Mouse (Mus musculus) forebrain, embryonic 14.5 days (tissue): ENCODE measurements around the gene Hpdl. TPM values are rescaled to one million over a fixed set of nuclear protein-coding genes. Genes with fewer than 3 reads are reported as not detected.

Experiments
- ATAC-seq: fragments of 200-750 bp; cut with Nextera tagmentation; 2 replicates; pipeline ENCODE4 v1.8.0; 2017; ENCODE audit warnings: mild to moderate bottlenecking, moderate library complexity
- DNase-seq: peaks from one replicate; pipeline ENCODE4 v3.0.0-alpha.2; 2015; ENCODE audit warnings: low spot score
- H3K27ac ChIP-seq: fragments of 300-500 bp; sonication (generic); 2 replicates; pipeline ENCODE4 v1.5.1; 2014; ENCODE audit warnings: low read depth, mild to moderate bottlenecking, control low read depth, low read length, moderate library complexity
- H3K27me3 ChIP-seq: fragments of 300-500 bp; sonication (generic); replicated peaks from 2 replicates; pipeline ENCODE4 v1.6.1; 2014; ENCODE audit warnings: low read length, control low read depth, mixed read lengths; ENCODE audit not compliant: control insufficient read depth, insufficient read depth
- H3K36me3 ChIP-seq: fragments of 300-500 bp; sonication (generic); 2 replicates; pipeline ENCODE4 v1.6.1; 2014; ENCODE audit warnings: low read length, control low read depth; ENCODE audit not compliant: control insufficient read depth, insufficient read depth
- H3K4me1 ChIP-seq: fragments of 300-500 bp; sonication (generic); 2 replicates; pipeline ENCODE4 v1.6.1; 2014; ENCODE audit warnings: antibody characterized with exemption, low read length, control low read depth; ENCODE audit not compliant: control insufficient read depth, insufficient read depth
- H3K4me2 ChIP-seq: fragments of 300-500 bp; sonication (generic); 2 replicates; pipeline ENCODE4 v1.6.1; 2014; ENCODE audit warnings: mild to moderate bottlenecking, control low read depth, low read length
- H3K4me3 ChIP-seq: fragments of 300-500 bp; sonication (generic); 2 replicates; pipeline ENCODE4 v1.5.1; 2014; ENCODE audit warnings: low read depth, low read length, control low read depth
- H3K9ac ChIP-seq: fragments of 300-500 bp; sonication (generic); 2 replicates; pipeline ENCODE4 v1.6.1; 2014; ENCODE audit warnings: mild to moderate bottlenecking, low read length, control low read depth, moderate library complexity
- H3K9me3 ChIP-seq: fragments of 300-500 bp; sonication (generic); replicated peaks from 2 replicates; pipeline ENCODE4 v1.6.1; 2016; ENCODE audit warnings: low read length, control low read depth, mixed read lengths; ENCODE audit not compliant: control insufficient read depth
- WGBS: fragments of 180-500 bp; shearing (Covaris S2); extraction: QIAGEN DNeasy Blood & Tissue Kit; methylation state at CpG from one replicate; pipeline ENCODE4 v1.1.7; 2014; 5-methylcytosine and 5-hydroxymethylcytosine counted together
- polyA plus RNA-seq: library from polyadenylated mRNA; unstranded; fragments of >200 nt; fragmentation: Nextera tagmentation; extraction: Ambion mirVana; gene quantifications from 2 replicates; pipeline ENCODE4 v1.2.1, GENCODE M21; 2014

Hpdl gene
- polyA plus RNA-seq, 1 experiment from 2014 or later = 0.77 TPM

- no peak overlapping the region for H3K4me3 ChIP-seq
- no peak overlapping the region for H3K9ac ChIP-seq
- ATAC-seq (peak; percentile 75), DNase-seq (peak; percentile 94)
- no peak overlapping the region for H3K4me2 ChIP-seq
- H3K4me1 ChIP-seq = no peaks in the 10 kb centered on the region
- no peaks in the 10 kb centered on the region for H3K27me3 ChIP-seq
- H3K27ac ChIP-seq = no peak overlapping the region
- no peaks in the 10 kb centered on the region for H3K36me3 ChIP-seq
- no peaks in the 10 kb centered on the region for H3K9me3 ChIP-seq
- 14% methylated on average over 3 of the region's 3 CpGs for WGBS
Measured at GRCm38 (mm10) chr4:116788956-116789355, 32.6 kb downstream of the Hpdl start.

GRCm38 (mm10) chr4:116787985-116788760 lies 33.3 kb downstream of the Hpdl start:
- Histone ChIP-seq H3K27me3 (no peaks in the 10 kb centered on the region), H3K4me2 (no peak overlapping the region), H3K27ac (no peak overlapping the region), H3K4me3 (no peak overlapping the region), H3K9ac (no peak overlapping the region), H3K4me1 (no peaks in the 10 kb centered on the region), H3K9me3 (no peaks in the 10 kb centered on the region), H3K36me3 (no peaks in the 10 kb centered on the region)
- no peak for ATAC-seq
- no peak for DNase-seq
- 38% methylated on average over 7 of the region's 7 CpGs for WGBS

- WGBS = 100% methylated on average over 1 of the region's 1 CpGs
- Histone ChIP-seq H3K27me3 (no peaks in the 10 kb centered on the region), H3K4me3 (no peak overlapping the region), H3K9me3 (no peaks in the 10 kb centered on the region), H3K4me1 (no peaks in the 10 kb centered on the region), H3K27ac (no peak overlapping the region), H3K4me2 (no peak overlapping the region), H3K36me3 (no peaks in the 10 kb centered on the region), H3K9ac (no peak overlapping the region)
- DNase-seq (no peak), ATAC-seq (no peak)
Measured at GRCm38 (mm10) chr4:116786587-116786986, 34.9 kb downstream of the Hpdl start.

GRCm38 (mm10) chr4:116782171-116782570 lies 39.3 kb downstream of the Hpdl start:
- H3K9ac ChIP-seq = no peak overlapping the region
- DNase-seq = no peak
- 8% methylated on average over 8 of the region's 8 CpGs for WGBS
- no peaks in the 10 kb centered on the region for H3K27me3 ChIP-seq
- H3K36me3 ChIP-seq = no peaks in the 10 kb centered on the region
- H3K27ac ChIP-seq = no peak overlapping the region
- no peak overlapping the region for H3K4me2 ChIP-seq
- H3K9me3 ChIP-seq = no peaks in the 10 kb centered on the region
- no peak for ATAC-seq
- no peaks in the 10 kb centered on the region for H3K4me1 ChIP-seq
- H3K4me3 ChIP-seq = no peak overlapping the region

DNA sequence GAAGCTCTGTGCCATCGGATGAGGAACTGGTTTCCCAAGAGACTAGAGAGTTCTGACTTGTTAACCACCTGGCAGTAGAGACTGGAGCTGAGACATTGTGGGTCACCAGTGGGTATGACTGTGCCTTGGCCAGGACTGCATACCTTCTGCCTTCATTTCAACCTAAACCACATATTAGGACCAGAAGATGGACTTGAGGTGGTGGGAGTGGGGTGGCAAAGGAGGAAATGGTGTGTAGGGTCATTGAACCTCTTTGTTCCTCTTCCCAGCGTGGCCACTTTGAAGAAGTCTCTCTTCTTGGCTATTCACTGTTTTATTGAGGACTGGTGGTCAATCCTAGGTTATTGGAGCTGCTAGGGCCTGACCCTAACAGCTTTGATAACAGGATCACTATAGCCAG lies 40.1 kb downstream of the Hpdl start:
- Histone ChIP-seq H3K36me3 (no peaks in the 10 kb centered on the region), H3K9ac (no peak overlapping the region), H3K4me3 (no peak overlapping the region), H3K4me2 (no peak overlapping the region), H3K4me1 (no peaks in the 10 kb centered on the region), H3K27ac (no peak overlapping the region), H3K9me3 (no peaks in the 10 kb centered on the region), H3K27me3 (no peaks in the 10 kb centered on the region)
- no peak for DNase-seq
- 53% methylated on average over 2 of the region's 2 CpGs for WGBS
- ATAC-seq = no peak

- no peaks in the 10 kb centered on the region for H3K27me3 ChIP-seq
- no peak overlapping the region for H3K9ac ChIP-seq
- ATAC-seq (no peak), DNase-seq (no peak)
- H3K27ac ChIP-seq = no peak overlapping the region
- no peaks in the 10 kb centered on the region for H3K36me3 ChIP-seq
- no peaks in the 10 kb centered on the region for H3K4me1 ChIP-seq
- no peak overlapping the region for H3K4me3 ChIP-seq
- WGBS = 79% methylated on average over 2 of the region's 2 CpGs
- H3K9me3 ChIP-seq = no peaks in the 10 kb centered on the region
- no peak overlapping the region for H3K4me2 ChIP-seq
Measured at GRCm38 (mm10) chr4:116780541-116780940, 41.0 kb downstream of the Hpdl start.

GRCm38 (mm10) chr4:116777079-116777478 lies 44.4 kb downstream of the Hpdl start:
- WGBS = 95% methylated on average over 3 of the region's 3 CpGs

DNA sequence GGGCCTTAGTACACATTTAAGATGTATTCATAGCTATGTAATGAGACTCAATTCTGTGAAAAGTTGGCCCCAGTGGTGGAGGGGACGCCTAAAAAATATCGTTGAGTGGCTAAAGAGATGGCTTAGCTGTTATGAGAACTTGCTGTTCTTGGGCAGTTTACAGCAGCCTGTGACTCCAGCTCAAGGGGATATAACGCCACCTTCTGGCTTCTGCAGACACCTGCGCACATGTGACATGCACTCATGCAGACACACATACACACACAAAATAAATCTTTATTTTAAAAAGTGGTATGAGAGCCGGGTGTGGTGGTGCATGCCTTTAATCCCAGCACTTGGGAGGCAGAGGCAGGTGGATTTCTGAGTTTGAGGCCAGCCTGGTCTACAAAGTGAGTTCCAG lies 45.1 kb downstream of the Hpdl start:
- H3K4me3 ChIP-seq = no peak overlapping the region
- 88% methylated on average over 5 of the region's 5 CpGs for WGBS

More at GRCm38 (mm10) chr4:116777079-116777478, 44.4 kb downstream of the Hpdl start:
- Histone ChIP-seq H3K4me3 (no peak overlapping the region), H3K27ac (no peak overlapping the region), H3K4me2 (no peak overlapping the region), H3K9ac (no peak overlapping the region), H3K36me3 (no peaks in the 10 kb centered on the region), H3K4me1 (no peaks in the 10 kb centered on the region), H3K27me3 (no peaks in the 10 kb centered on the region), H3K9me3 (no peaks in the 10 kb centered on the region)
- ATAC-seq (no peak), DNase-seq (no peak)

More for the DNA sequence above, 45.1 kb downstream of the Hpdl start:
- no peak overlapping the region for H3K9ac ChIP-seq
- no peak overlapping the region for H3K27ac ChIP-seq
- H3K27me3 ChIP-seq = no peaks in the 10 kb centered on the region
- H3K4me2 ChIP-seq = no peak overlapping the region
- DNase-seq = no peak
- no peak for ATAC-seq
- H3K4me1 ChIP-seq = no peaks in the 10 kb centered on the region
- H3K9me3 ChIP-seq = no peaks in the 10 kb centered on the region
- no peaks in the 10 kb centered on the region for H3K36me3 ChIP-seq
